Mouse (Mus musculus): ENCODE data around the gene Bcan. TPM values are rescaled to one million over a fixed set of nuclear protein-coding genes. Genes with fewer than 3 reads are reported as not detected.

Gene Bcan
- not detected in 2 replicates for polyA plus RNA-seq (2014; fragmentation: Nextera tagmentation; extraction: Ambion mirVana)

- no peak within 1 kb of the TSS; the same call in 1 of the 2 replicates for H3K9ac ChIP-seq (ENCODE audit: low read depth, low read length)
- peak within 1 kb of the TSS; percentile 59 for H3K4me2 ChIP-seq (replicated peaks; ENCODE audit: low read depth, low read length)
- H3K27ac ChIP-seq (ENCODE audit: low read depth, low read length), result no peak within 1 kb of the TSS
- no peaks in the 10 kb centered on the region for H3K36me3 ChIP-seq (ENCODE audit: control insufficient read depth, insufficient read depth, low read length)
- H3K27me3 ChIP-seq (ENCODE audit: control insufficient read depth, insufficient read depth, low read length), result peaks cover 90% of the 10 kb centered on the region
- peaks cover 16% of the 10 kb centered on the region; the same call in 1 of the 2 replicates for H3K4me1 ChIP-seq (ENCODE audit: control insufficient read depth, insufficient read depth, low read length)
- H3K9me3 ChIP-seq (ENCODE audit: control insufficient read depth, low read length), result no peaks in the 10 kb centered on the region
- peak within 1 kb of the TSS; percentile 41 for H3K4me3 ChIP-seq (ENCODE audit: low read length)
- ATAC-seq (ENCODE audit: low FRiP score, low TSS enrichment), result no peak
- under 1% methylated on average over 37 of the region's 39 CpGs for WGBS
Measured at GRCm38 (mm10) chr3:88000181-88000580, at the start of gene Bcan. Gene Bcan (minus strand): TSS chr3:88000230.

- H3K9ac ChIP-seq (ENCODE audit: low read depth, low read length), result no peak overlapping the region
- H3K27me3 ChIP-seq (ENCODE audit: control insufficient read depth, insufficient read depth, low read length), result no peaks in the 10 kb centered on the region
- H3K9me3 ChIP-seq (ENCODE audit: control insufficient read depth, low read length), result no peaks in the 10 kb centered on the region
- no peak overlapping the region for H3K4me2 ChIP-seq (replicated peaks; ENCODE audit: low read depth, low read length)
- no peak for ATAC-seq (ENCODE audit: low FRiP score, low TSS enrichment)
- no peaks in the 10 kb centered on the region for H3K4me1 ChIP-seq (ENCODE audit: control insufficient read depth, insufficient read depth, low read length)
- H3K36me3 ChIP-seq (ENCODE audit: control insufficient read depth, insufficient read depth, low read length), result peaks cover 35% of the 10 kb centered on the region
- 77% methylated on average over 3 of the region's 3 CpGs for WGBS
- H3K4me3 ChIP-seq (ENCODE audit: low read length), result no peak overlapping the region
- H3K27ac ChIP-seq (ENCODE audit: low read depth, low read length), result no peak overlapping the region
Measured at GRCm38 (mm10) chr3:88049532-88049931, 49.5 kb upstream of the Bcan start.

DNA sequence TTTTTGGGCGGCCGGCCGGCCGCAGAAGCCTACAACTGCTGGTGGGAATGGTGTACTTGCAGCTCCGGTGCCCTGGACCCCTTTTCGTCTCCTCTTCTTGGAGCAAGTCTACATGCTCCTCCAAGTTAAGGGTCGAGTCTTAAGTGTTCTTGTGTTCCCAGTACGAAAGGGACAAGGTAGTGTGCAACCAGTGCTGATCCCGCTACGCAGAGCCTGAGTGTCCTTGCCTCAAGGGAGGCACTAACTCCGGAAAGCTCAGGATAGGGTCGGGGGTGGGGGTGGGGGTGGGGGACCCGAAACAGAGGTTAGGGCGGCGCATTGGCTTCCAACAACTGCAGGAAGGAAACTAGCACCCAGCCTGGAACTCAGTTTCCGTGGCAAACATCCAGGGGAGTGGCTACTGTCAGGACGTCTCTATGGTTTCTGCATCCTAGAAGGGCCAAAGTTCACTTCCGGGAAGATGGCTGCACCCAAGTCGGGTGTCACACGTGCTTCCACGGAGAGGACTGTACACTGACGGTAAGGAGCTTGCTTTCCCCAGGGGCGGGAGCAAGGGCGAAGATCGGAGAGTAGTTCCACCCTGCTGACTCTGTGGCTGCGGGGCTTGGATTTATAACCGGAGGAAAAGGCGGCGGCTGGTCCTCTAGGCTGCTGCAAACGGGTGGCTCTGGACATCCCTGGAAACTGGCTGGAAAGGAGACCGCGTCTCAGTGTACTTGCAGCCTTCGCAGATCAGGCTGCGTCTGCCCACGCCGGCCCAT lies 42.8 kb upstream of the Bcan start, which contains the start of gene Gpatch4:
Gene Gpatch4 (plus strand): TSS at position 448 of the 761 bp plus-strand sequence.
- peak within 1 kb of the TSS; percentile 64 for H3K9ac ChIP-seq (ENCODE audit: low read depth, low read length)
- H3K4me1 ChIP-seq (ENCODE audit: control insufficient read depth, insufficient read depth, low read length), result peaks cover 4% of the 10 kb centered on the region; the same call in 1 of the 2 replicates
- H3K36me3 ChIP-seq (ENCODE audit: control insufficient read depth, insufficient read depth, low read length), result no peaks in the 10 kb centered on the region
- peak; percentile 91 for ATAC-seq (ENCODE audit: low FRiP score, low TSS enrichment)
- H3K4me3 ChIP-seq (ENCODE audit: low read length), result peak within 1 kb of the TSS; percentile 90
- WGBS, result 11% methylated on average over 36 of the region's 36 CpGs
- H3K9me3 ChIP-seq (ENCODE audit: control insufficient read depth, low read length), result no peaks in the 10 kb centered on the region
- peak within 1 kb of the TSS; percentile 62; the same call in 1 of the 2 replicates for H3K27ac ChIP-seq (ENCODE audit: low read depth, low read length)
- H3K4me2 ChIP-seq (replicated peaks; ENCODE audit: low read depth, low read length), result peak within 1 kb of the TSS; percentile 68
- peaks cover 5% of the 10 kb centered on the region for H3K27me3 ChIP-seq (ENCODE audit: control insufficient read depth, insufficient read depth, low read length)

DNA sequence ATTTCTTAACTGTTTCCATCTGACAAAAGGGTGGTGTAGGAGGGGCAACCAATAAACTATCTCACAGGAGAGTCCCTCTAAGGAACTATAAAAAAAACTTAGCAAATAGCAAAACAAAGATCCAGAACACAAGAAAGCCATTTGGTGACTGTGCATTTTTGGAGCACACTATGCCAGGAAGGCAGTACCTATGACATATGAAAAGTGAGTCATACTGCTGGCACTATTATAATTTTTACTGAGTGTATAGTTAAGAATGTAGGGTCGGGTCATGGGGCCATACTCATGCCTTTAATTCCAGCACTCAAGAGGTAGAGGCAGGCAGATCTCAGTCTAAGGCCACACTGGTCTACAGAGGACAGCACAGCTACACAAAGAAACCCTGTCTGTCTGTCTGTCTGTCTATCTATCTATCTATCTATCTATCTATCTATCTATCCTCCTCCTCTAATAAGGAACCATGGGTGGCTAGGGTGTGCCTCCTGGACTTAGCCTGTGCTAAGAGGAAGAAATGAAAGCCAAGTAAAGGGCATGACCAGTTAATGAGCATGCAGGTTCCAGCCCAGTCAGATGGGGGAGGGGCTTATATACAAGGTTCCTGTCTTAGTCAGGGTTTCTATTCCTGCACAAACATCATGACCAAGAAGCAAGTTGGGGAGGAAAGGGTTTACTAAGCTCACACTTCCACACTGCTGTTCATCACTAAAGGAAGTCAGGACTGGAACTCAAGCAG lies 35.7 kb upstream of the Bcan start:
- no peak for ATAC-seq (ENCODE audit: low FRiP score, low TSS enrichment)

GRCm38 (mm10) chr3:88033506-88033905 lies 33.5 kb upstream of the Bcan start:
- Histone ChIP-seq H3K27ac (ENCODE audit: low read depth, low read length) (no peak overlapping the region), H3K4me2 (replicated peaks; ENCODE audit: low read depth, low read length) (no peak overlapping the region), H3K27me3 (ENCODE audit: control insufficient read depth, insufficient read depth, low read length) (peaks cover 11% of the 10 kb centered on the region), H3K9ac (ENCODE audit: low read depth, low read length) (no peak overlapping the region), H3K4me1 (ENCODE audit: control insufficient read depth, insufficient read depth, low read length) (0 out of 2 replicates have a peak, but pooled peaks cover 3% of the 10 kb centered on the region), H3K9me3 (ENCODE audit: control insufficient read depth, low read length) (no peaks in the 10 kb centered on the region), H3K36me3 (ENCODE audit: control insufficient read depth, insufficient read depth, low read length) (no peaks in the 10 kb centered on the region), H3K4me3 (ENCODE audit: low read length) (no peak overlapping the region)
- ATAC-seq (ENCODE audit: low FRiP score, low TSS enrichment), result no peak
- WGBS, result 58% methylated on average over 5 of the region's 5 CpGs

More for the DNA sequence above, 35.7 kb upstream of the Bcan start:
- Histone ChIP-seq H3K27ac (ENCODE audit: low read depth, low read length) (no peak overlapping the region), H3K27me3 (ENCODE audit: control insufficient read depth, insufficient read depth, low read length) (peaks cover 14% of the 10 kb centered on the region), H3K4me3 (ENCODE audit: low read length) (no peak overlapping the region), H3K4me1 (ENCODE audit: control insufficient read depth, insufficient read depth, low read length) (0 out of 2 replicates have a peak, but pooled peaks cover 3% of the 10 kb centered on the region), H3K36me3 (ENCODE audit: control insufficient read depth, insufficient read depth, low read length) (no peaks in the 10 kb centered on the region), H3K4me2 (replicated peaks; ENCODE audit: low read depth, low read length) (no peak overlapping the region), H3K9me3 (ENCODE audit: control insufficient read depth, low read length) (no peaks in the 10 kb centered on the region), H3K9ac (ENCODE audit: low read depth, low read length) (no peak overlapping the region)
- 52% methylated on average over 1 of the region's 1 CpGs for WGBS

- Histone ChIP-seq H3K27me3 (ENCODE audit: control insufficient read depth, insufficient read depth, low read length) (peaks cover 12% of the 10 kb centered on the region), H3K4me2 (replicated peaks; ENCODE audit: low read depth, low read length) (no peak overlapping the region), H3K27ac (ENCODE audit: low read depth, low read length) (no peak overlapping the region), H3K9ac (ENCODE audit: low read depth, low read length) (no peak overlapping the region), H3K36me3 (ENCODE audit: control insufficient read depth, insufficient read depth, low read length) (no peaks in the 10 kb centered on the region), H3K4me3 (ENCODE audit: low read length) (no peak overlapping the region), H3K4me1 (ENCODE audit: control insufficient read depth, insufficient read depth, low read length) (0 out of 2 replicates have a peak, but pooled peaks cover 3% of the 10 kb centered on the region), H3K9me3 (ENCODE audit: control insufficient read depth, low read length) (peaks cover 6% of the 10 kb centered on the region)
- peak; percentile 52; the same call in 1 of the 2 replicates for ATAC-seq (ENCODE audit: low FRiP score, low TSS enrichment)
- WGBS, result 12% methylated on average over 19 of the region's 19 CpGs
Measured at GRCm38 (mm10) chr3:88030608-88031395, 30.8 kb upstream of the Bcan start.

- Histone ChIP-seq H3K9ac (ENCODE audit: low read depth, low read length) (no peak within 1 kb of the TSS), H3K27me3 (ENCODE audit: control insufficient read depth, insufficient read depth, low read length) (peaks cover 43% of the 10 kb centered on the region), H3K9me3 (ENCODE audit: control insufficient read depth, low read length) (peaks cover 6% of the 10 kb centered on the region), H3K4me1 (ENCODE audit: control insufficient read depth, insufficient read depth, low read length) (peaks cover 13% of the 10 kb centered on the region), H3K4me2 (replicated peaks; ENCODE audit: low read depth, low read length) (no peak within 1 kb of the TSS), H3K27ac (ENCODE audit: low read depth, low read length) (no peak within 1 kb of the TSS), H3K36me3 (ENCODE audit: control insufficient read depth, insufficient read depth, low read length) (no peaks in the 10 kb centered on the region), H3K4me3 (ENCODE audit: low read length) (no peak within 1 kb of the TSS)
- WGBS, result 58% methylated on average over 5 of the region's 5 CpGs
- ATAC-seq (ENCODE audit: low FRiP score, low TSS enrichment), result no peak
Measured at GRCm38 (mm10) chr3:88027434-88028186, 27.6 kb upstream of the Bcan start, which contains the start of gene Hapln2. Gene Hapln2 (minus strand): TSS chr3:88027583.

DNA sequence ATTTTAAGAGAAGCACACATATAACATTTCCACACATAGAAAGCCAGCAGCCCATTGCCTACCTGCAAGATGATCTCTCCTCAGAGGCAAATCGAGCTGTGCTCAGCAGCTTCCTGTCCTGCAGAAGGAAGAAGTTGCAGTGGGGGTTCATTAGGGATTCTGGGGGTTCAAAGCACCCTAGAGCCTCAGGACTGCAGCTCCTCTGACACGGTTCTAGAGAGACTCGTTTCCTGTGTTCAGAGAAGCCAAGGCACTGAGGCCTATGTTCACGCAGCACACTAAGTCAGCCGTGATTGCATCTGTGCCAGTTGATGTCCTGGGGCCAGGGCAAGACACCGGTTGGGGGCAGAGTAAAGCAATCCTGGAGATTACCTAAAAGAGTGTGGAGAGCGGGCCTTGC lies 26.8 kb upstream of the Bcan start:
- Histone ChIP-seq H3K27ac (ENCODE audit: low read depth, low read length) (no peak overlapping the region), H3K4me2 (replicated peaks; ENCODE audit: low read depth, low read length) (no peak overlapping the region), H3K4me3 (ENCODE audit: low read length) (no peak overlapping the region), H3K9me3 (ENCODE audit: control insufficient read depth, low read length) (peaks cover 6% of the 10 kb centered on the region), H3K4me1 (ENCODE audit: control insufficient read depth, insufficient read depth, low read length) (peaks cover 17% of the 10 kb centered on the region), H3K9ac (ENCODE audit: low read depth, low read length) (no peak overlapping the region), H3K27me3 (ENCODE audit: control insufficient read depth, insufficient read depth, low read length) (peaks cover 50% of the 10 kb centered on the region), H3K36me3 (ENCODE audit: control insufficient read depth, insufficient read depth, low read length) (no peaks in the 10 kb centered on the region)
- WGBS, result 59% methylated on average over 7 of the region's 7 CpGs
- no peak for ATAC-seq (ENCODE audit: low FRiP score, low TSS enrichment)

All from kidney, embryonic 14.5 days (tissue).